Mouse (Mus musculus) heart, adult 2 months (tissue): ENCODE measurements around the gene Cpne9. TPM values are rescaled to one million over a fixed set of nuclear protein-coding genes. Genes with fewer than 3 reads are reported as not detected.
"Not testable (repeated sequence)": the region's sequence is repeated elsewhere in the genome, so short reads cannot be mapped to it uniquely, and the experiment has no call there.

ENCODE experiments used
- DNase-seq, 2 experiments: peaks; one replicate each; pipeline ENCODE4 v3.0.0; 2021
- H3K27ac ChIP-seq: fragments of 200-600 bp; 2 replicates; pipeline ENCODE4 v1.8.1; 2022
- H3K27me3 ChIP-seq: fragments of 200-500 bp; 2 replicates; pipeline ENCODE4 v1.6.1; 2012; ENCODE audit warnings: mild to moderate bottlenecking, low read length, inconsistent platforms, mixed read lengths; ENCODE audit not compliant: control insufficient read depth, insufficient read depth
- H3K36me3 ChIP-seq: fragments of 200-500 bp; 2 replicates; pipeline ENCODE4 v1.6.1; 2012; ENCODE audit warnings: low read length, inconsistent platforms; ENCODE audit not compliant: control insufficient read depth, insufficient read depth
- H3K4me1 ChIP-seq: fragments of 200-500 bp; 2 replicates; pipeline ENCODE4 v1.6.1; 2011; ENCODE audit warnings: low read length; ENCODE audit not compliant: control insufficient read depth, insufficient read depth
- H3K4me3 ChIP-seq: fragments of 200-600 bp; 2 replicates; pipeline ENCODE4 v1.8.1; 2022
- H3K79me2 ChIP-seq: fragments of 200-500 bp; replicated peaks from 2 replicates; pipeline ENCODE4 v1.6.1; 2012; ENCODE audit warnings: mild to moderate bottlenecking, inconsistent platforms, low read length, moderate library complexity, mixed read lengths; ENCODE audit not compliant: control insufficient read depth, insufficient read depth
- H3K9ac ChIP-seq: fragments of 200-500 bp; 2 replicates; pipeline ENCODE4 v1.6.1; 2012; ENCODE audit warnings: low read depth, mild to moderate bottlenecking, control low read depth, inconsistent platforms, low read length, mixed read lengths
- CTCF ChIP-seq: fragments of 200-600 bp; IDR thresholded peaks from 2 replicates; pipeline ENCODE4 v1.8.1; 2022; ENCODE audit warnings: antibody characterized with exemption, mild to moderate bottlenecking, moderate library complexity
- EP300 ChIP-seq: fragments of 200-500 bp; IDR thresholded peaks from 2 replicates; pipeline ENCODE4 v1.6.1; 2011; ENCODE audit warnings: low read depth, low read length, control low read depth; ENCODE audit not compliant: insufficient read depth
- POLR2A ChIP-seq: fragments of 200-500 bp; IDR thresholded peaks from 2 replicates; pipeline ENCODE4 v1.6.1; 2011; ENCODE audit warnings: mild to moderate bottlenecking, low read depth, low read length, control low read depth; ENCODE audit not compliant: insufficient read depth
- WGBS: fragments of 180-500 bp; shearing (Covaris S2); methylation state at CpG from one replicate; pipeline ENCODE4 v1.1.7; 2018; 5-methylcytosine and 5-hydroxymethylcytosine counted together
- intact Hi-C: fragments of 180-260 bp; cut with DNase I; formaldehyde crosslinking; loops from one replicate; pipeline ENCODE4 v1.15.1; 2025
- polyA plus RNA-seq: library from polyadenylated mRNA; depleted of rRNA; stranded (reverse); fragments of >200 nt; gene quantifications from 2 replicates; pipeline ENCODE4 v1.2.3, GENCODE M21; 2012
- total RNA-seq, 2 experiments: library from RNA; stranded (reverse); gene quantifications; 2 replicates each; pipeline ENCODE4 v1.2.3; 2021

The Cpne9 gene
- total and polyA plus RNA-seq, 3 experiments: 0.02 to 0.09 TPM; not detected in 1

GRCm38 (mm10) chr6:113330547-113330946 lies 48.4 kb downstream of the Cpne9 start:
- 19% methylated on average over 2 of the region's 2 CpGs for WGBS
- Histone ChIP-seq H3K79me2 (no peaks in the 10 kb centered on the region), H3K27ac (no peak overlapping the region), H3K4me3 (no peak overlapping the region), H3K9ac (no peak overlapping the region), H3K27me3 (no peaks in the 10 kb centered on the region), H3K4me1 (peaks cover 3% of the 10 kb centered on the region), H3K36me3 (no peaks in the 10 kb centered on the region; the same call in 1 of the 2 replicates)
- intact Hi-C loops: loop anchor here (5.0 kb wide), 1 partner anchor 137 kb away; no protein-coding TSS in a partner anchor
- no peak for TF ChIP-seq EP300
- no peak for TF ChIP-seq CTCF
- no peak for TF ChIP-seq POLR2A
- DNase-seq: no peak

GRCm38 (mm10) chr6:113331721-113332120 lies 49.6 kb downstream of the Cpne9 start:
- H3K4me3 ChIP-seq: no peak overlapping the region
- peaks cover 3% of the 10 kb centered on the region for H3K4me1 ChIP-seq
- DNase-seq: no peak
- no peaks in the 10 kb centered on the region for H3K79me2 ChIP-seq
- H3K27ac ChIP-seq: no peak overlapping the region
- H3K36me3 ChIP-seq: no peaks in the 10 kb centered on the region
- TF ChIP-seq POLR2A (no peak), CTCF (no peak), EP300 (no peak)
- H3K27me3 ChIP-seq: no peaks in the 10 kb centered on the region
- WGBS: 93% methylated on average over 11 of the region's 11 CpGs
- intact Hi-C loops: loop anchor here (5.0 kb wide), 1 partner anchor 136 kb away; no protein-coding TSS in a partner anchor
- no peak overlapping the region for H3K9ac ChIP-seq

DNA sequence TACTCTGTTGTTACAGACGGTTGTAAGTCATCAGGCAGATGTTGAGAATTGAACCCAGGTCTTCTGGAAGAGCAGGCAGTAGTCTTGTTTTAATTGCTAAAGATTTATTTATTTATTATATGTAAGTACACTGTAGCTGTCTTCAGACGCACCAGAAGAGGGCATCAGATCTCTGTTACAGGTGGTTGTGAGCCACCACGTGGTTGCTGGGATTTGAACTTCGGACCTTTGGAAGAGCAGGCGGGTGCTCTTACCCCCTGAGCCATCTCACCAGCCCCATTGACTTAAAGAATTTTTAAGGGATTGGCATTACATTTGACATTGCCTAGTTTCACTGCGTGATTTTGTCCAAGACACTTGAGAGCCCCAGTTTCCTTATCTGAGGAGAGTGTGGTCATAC lies 50.6 kb downstream of the Cpne9 start:
- H3K4me3 ChIP-seq, DNase-seq, H3K79me2 ChIP-seq, H3K9ac ChIP-seq, H3K27ac ChIP-seq, H3K27me3 ChIP-seq, H3K36me3 ChIP-seq, H3K4me1 ChIP-seq: not testable (repeated sequence)
- 66% methylated on average over 6 of the region's 6 CpGs for WGBS
- intact Hi-C loops: loop anchor here (5.0 kb wide), 1 partner anchor 135 kb away; no protein-coding TSS in a partner anchor
- peak; percentile 42 for TF ChIP-seq CTCF

DNA sequence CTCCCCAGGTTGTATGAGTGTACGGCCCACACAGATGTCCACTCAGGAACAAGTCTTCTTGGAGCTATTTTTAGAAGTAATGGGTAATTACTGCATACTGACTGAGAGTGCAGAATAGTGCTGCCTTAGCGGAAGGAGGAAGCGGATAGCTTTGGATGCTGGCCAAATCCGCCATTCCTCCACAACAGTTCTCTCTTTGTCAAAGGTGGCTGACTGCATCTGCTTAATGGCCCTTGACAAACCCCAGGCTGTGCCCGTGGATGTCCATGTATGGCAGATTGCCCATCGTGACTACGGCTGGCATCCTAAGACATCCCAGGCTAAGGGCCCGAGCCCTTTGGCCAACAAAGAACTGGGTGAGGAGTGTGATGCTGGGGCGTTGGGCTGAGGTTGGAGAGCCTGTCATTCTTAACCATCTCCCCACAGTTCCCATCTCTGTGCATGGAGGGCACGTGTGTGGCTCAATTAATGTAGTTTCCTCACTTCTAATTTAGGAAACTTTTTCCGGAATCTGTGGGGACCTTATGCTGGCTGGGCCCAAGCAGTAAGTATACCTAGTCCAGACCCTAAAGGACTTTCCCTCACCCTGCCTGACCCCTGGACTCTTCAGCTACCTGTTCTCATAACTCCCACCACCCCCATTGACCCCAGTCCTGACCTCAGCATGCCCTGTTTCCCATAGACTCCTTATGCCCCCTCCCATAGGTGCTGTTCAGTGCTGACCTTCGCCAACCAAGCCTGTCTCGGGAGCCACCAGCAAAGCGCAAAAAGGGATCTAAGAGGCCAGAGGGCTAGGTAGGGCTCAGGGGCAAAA lies 51.2 kb downstream of the Cpne9 start:
- intact Hi-C loops: loop anchor here (5.0 kb wide), 1 partner anchor 134 kb away; no protein-coding TSS in a partner anchor
- Histone ChIP-seq H3K9ac (no peak overlapping the region), H3K36me3 (peaks cover 8% of the 10 kb centered on the region), H3K4me3 (no peak overlapping the region), H3K27me3 (no peaks in the 10 kb centered on the region), H3K27ac (peak overlapping the region; percentile 47; the same call in 1 of the 2 replicates), H3K4me1 (peaks cover 6% of the 10 kb centered on the region), H3K79me2 (no peaks in the 10 kb centered on the region)
- DNase-seq: peak; percentile 52 to 54
- 35% methylated on average over 14 of the region's 14 CpGs for WGBS
- no peak for TF ChIP-seq EP300
- TF ChIP-seq POLR2A: no peak
- TF ChIP-seq CTCF: no peak

GRCm38 (mm10) chr6:113334216-113334615 lies 52.1 kb downstream of the Cpne9 start:
- intact Hi-C loops: loop anchor here (5.0 kb wide), 1 partner anchor 133 kb away; no protein-coding TSS in a partner anchor
- peak in 1 of 2 experiments; percentile 11 for DNase-seq
- TF ChIP-seq CTCF (no peak), POLR2A (no peak), EP300 (no peak)
- Histone ChIP-seq H3K27ac (no peak overlapping the region), H3K4me1 (peaks cover 6% of the 10 kb centered on the region), H3K36me3 (peaks cover 8% of the 10 kb centered on the region), H3K79me2 (no peaks in the 10 kb centered on the region), H3K9ac (no peak overlapping the region), H3K4me3 (no peak overlapping the region), H3K27me3 (no peaks in the 10 kb centered on the region)
- WGBS: 73% methylated on average over 6 of the region's 6 CpGs
